Mouse (Mus musculus): ENCODE results near the gene Elovl7.

DNA sequence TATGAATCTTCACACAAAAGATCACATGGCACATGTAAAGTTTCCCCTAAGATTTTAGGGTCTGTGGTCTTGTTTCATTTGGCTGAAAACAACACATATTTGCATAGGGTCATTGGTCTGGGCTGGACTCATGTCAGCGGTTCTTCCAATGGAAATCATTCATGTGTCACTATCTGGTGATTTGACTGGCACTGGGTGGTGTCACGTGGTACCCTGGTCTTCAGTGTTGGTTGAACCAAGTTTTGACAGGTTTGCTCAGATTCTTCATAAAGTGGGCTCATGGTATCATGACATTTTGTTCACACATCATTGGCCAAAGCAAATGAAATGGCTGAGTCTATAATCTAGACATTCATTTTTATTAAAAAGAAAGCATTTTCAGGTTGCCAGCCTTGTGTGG is 103.2 kb downstream of the Elovl7 start:
- TF ChIP-seq CTCF (IDR thresholded peaks at IDR 0.05; ENCODE audit: low read depth, low read length) (no peak), GATA2 (IDR thresholded peaks at IDR 0.05; ENCODE audit: borderline replicate concordance, low read depth, low read length) (no peak), TAL1 (conservative IDR thresholded peaks at IDR 0.05; ENCODE audit: low read depth, low read length) (no peak), POLR2AphosphoS5 (IDR thresholded peaks at IDR 0.05; ENCODE audit: insufficient replicate concordance, low read depth, low read length) (no peak), GATA1 (IDR thresholded peaks at IDR 0.05; ENCODE audit: borderline replicate concordance, low read length) (no peak)
